Mouse (Mus musculus) adrenal gland, postnatal 36 days (tissue): ENCODE results near the gene Hist1h1d. TPM values are rescaled to one million over a fixed set of nuclear protein-coding genes. Genes with fewer than 3 reads are reported as not detected.
A peak's percentile ranks its signal among the peaks of the same experiment; 100 is the strongest.
"Not testable (repeated sequence)": the region's sequence is repeated elsewhere in the genome, so short reads cannot be mapped to it uniquely, and the experiment has no call there.

Experiments used
- DNase-seq, 2 experiments: peaks; one replicate each; pipeline ENCODE4 v3.0.0; 2021; ENCODE audit warnings: mixed read lengths in 1 of 2
- total RNA-seq, 2 experiments: library from RNA; stranded (reverse); gene quantifications; 2 replicates each; pipeline ENCODE4 v1.2.3; 2021

Hist1h1d gene
- total RNA-seq, 2 experiments from 2014 or later, result 4.5 to 4.9 TPM

DNA sequence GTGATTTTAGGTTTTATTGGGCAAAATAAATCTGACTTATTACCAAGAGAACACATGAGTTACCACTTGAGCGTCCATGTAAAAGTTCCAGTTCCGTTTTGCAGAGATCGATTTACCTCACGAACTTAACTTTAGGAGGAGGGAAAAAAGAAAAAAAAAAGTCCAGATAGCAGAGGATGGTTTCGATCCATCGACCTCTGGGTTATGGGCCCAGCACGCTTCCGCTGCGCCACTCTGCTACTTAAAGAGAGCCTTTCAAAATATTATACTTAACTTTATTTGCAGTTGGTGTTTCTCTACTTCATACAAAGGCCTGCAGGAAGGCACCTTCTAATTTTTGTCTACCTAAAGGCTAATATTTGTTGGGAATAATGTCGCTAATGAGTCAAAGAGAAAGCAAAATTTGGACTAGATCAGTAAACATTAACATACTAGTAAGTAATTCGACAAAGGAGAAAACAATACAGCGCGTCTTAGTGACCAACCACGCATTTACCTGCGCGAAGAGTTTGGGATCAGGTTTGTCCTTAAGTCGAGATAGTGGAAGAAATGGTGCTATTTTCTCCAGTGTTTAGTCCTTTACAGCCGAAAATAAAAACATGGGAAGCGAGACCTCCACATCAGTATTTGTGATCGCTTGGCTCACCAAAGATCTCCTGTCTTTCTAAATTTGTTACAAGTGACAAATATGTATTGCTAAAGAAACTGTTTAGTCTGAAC lies 22.7 kb upstream of the Hist1h1d start:
- peak; percentile 41 to 56 for DNase-seq

GRCm38 (mm10) chr13:23530901-23531875 lies 21.9 kb upstream of the Hist1h1d start, which contains the start of gene Hist1h4h:
TSS of gene Hist1h4h (plus strand) at chr13:23531050.
- peak; percentile 93 to 94 for DNase-seq

DNA sequence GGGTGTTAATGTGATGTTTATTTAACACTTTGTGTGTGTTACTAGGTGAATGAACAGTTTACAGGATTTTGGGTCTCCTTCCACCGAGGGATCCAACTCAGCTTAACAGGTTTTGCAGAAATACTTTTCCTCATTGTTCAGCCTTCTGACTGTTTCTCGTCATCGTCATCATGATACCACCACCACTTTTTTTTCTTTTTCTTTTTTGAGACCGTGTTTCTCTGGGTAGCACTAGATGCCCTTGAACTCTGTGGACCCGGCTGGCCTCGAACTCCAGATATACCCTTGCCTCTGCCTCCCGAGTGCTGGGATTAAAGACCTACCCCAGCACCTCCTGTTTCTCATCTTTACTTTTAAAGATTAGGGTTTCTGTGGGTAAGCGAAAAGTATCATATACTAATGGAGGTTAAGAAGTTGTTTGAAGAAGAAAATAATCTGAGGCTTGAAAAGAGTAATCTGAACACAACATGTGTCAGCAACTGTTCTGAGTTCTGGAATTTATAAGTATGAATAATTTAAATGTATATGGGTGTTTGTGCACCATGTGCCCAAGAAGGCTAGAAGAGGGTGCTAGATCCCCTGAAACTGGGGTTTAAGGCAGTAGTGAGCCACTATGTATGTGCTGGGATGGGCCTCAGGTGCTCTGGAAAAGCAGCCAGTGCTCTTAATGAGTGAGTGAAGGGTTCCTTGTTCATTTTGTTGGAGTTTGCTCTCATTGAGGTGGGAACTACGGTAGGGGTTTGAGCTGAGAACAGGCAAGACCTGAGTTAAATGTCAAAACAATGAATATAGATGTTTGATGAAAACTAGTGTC lies 20.6 kb upstream of the Hist1h1d start:
- no peak for DNase-seq

- DNase-seq, result peak; percentile 61 to 67
Observed at GRCm38 (mm10) chr13:23533560-23534367, 19.3 kb upstream of the Hist1h1d start, which contains the start of gene Hist1h2af. TSS of gene Hist1h2af (plus strand) at chr13:23533906.

DNA sequence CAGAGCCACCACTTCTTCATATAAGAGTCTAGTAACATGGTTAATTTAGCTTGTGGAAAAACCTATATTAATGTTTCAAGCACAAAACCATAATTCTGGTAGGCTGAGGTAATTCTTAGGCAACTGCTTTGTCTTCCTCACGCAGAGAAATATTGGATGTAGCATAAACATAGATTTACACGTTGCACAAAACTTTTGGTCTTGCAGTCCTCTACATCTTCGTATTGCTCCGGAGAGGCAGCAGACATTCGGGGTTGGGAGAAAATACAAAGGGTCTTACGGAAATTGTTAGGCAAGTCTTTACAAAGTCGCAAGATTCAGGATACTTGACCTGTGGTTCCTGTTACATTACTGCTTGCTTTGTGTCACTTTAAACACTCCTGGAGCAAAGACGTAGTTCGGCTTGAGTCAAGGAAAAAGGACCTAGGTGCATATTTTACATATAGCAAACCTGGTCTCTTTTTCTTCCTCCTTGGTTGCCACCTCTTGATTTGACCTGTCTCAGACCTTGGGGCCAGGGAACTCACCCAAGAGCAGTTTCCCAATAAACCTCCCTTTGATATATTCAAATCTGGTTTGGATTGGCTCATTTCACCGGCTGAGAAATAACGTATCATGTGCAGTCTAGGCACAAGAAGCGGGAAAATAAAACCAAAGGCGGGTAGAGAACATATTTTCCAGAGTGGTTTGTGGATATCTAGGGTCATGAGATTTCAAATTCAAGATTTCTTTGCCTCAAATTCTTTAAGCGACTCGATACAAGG lies 18.5 kb upstream of the Hist1h1d start:
- DNase-seq, result peak in 1 of 2 experiments; percentile 16

DNA sequence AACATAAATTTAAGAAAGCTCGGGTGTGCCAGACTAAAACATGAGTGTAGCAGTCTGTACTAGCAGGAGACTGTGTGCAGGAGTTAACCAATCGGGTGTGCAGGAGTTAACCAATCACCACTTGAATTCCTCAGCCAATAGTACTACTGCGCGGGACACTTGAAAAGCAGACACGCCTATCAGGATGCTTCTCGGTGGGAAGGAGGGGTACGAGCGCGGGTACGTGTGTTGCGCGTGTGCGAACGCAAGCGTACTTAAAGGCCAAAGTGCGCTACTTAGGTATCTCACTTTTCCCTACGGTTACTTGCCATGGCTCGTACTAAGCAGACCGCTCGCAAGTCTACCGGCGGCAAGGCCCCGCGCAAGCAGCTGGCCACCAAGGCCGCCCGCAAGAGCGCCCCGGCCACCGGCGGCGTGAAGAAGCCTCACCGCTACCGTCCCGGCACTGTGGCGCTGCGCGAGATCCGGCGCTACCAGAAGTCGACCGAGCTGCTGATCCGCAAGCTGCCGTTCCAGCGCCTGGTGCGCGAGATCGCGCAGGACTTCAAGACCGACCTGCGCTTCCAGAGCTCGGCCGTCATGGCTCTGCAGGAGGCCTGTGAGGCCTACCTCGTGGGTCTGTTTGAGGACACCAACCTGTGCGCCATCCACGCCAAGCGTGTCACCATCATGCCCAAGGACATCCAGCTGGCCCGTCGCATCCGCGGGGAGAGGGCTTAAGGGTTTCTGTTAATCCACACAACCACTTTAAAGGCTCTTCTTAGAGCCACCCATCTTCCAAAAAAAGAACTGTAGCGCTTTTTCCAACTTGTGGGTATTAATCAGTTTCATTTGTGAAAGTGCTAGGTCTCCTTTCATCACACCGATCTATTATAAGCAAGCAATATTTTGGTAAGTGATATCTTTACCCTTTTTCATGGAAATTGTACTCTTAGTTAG lies 17.7 kb upstream of the Hist1h1d start, which contains the start of gene Hist1h3g:
TSS of gene Hist1h3g (plus strand) at position 286 of the 939 bp plus-strand sequence.
- DNase-seq, result peak; percentile 85 to 88

DNA sequence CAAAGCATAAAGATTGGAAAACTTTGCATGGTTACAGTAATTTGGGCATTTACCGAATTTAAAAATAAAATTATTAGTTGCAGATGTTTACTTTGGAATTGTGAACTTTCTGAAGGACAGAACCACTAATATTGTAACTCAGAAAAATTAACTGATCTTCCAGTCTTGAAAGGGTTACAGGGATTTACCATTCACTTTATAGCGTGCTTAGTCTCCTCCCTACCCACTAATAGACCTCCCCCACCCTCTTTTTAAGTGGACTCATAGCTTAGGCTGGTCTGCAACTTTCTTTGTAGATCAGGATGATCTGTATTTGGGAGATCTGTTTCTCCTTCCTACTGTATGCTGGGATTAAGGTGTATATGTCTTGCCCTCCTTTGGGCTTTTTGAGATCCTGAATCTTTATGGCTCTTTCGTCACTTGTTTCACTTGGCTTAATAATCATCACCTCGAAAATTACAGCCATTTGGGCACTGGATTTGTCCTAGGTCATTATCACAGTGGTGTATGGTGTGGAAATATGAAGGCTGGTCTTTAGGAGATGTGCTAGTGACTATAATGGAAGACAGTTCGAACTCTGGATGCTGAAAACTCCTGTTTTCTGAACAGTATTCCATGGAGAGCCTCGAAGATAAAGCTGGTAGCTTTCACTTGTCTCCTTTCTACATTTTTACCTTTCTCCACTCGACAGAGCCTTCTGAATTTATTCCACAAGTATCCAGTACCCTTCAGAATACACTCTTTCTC lies 16.8 kb upstream of the Hist1h1d start:
- DNase-seq, result no peak

- DNase-seq, result no peak
Observed at GRCm38 (mm10) chr13:23537006-23537710, 15.9 kb upstream of the Hist1h1d start.

- no peak for DNase-seq
Observed at GRCm38 (mm10) chr13:23538249-23538648, 14.8 kb upstream of the Hist1h1d start.

GRCm38 (mm10) chr13:23539821-23540220 lies 13.2 kb upstream of the Hist1h1d start:
- DNase-seq, result not testable (repeated sequence)

- no peak for DNase-seq
Observed at GRCm38 (mm10) chr13:23541497-23541896, 11.6 kb upstream of the Hist1h1d start.

- DNase-seq, result not testable (repeated sequence)
Observed at GRCm38 (mm10) chr13:23542225-23542980, 10.7 kb upstream of the Hist1h1d start.

DNA sequence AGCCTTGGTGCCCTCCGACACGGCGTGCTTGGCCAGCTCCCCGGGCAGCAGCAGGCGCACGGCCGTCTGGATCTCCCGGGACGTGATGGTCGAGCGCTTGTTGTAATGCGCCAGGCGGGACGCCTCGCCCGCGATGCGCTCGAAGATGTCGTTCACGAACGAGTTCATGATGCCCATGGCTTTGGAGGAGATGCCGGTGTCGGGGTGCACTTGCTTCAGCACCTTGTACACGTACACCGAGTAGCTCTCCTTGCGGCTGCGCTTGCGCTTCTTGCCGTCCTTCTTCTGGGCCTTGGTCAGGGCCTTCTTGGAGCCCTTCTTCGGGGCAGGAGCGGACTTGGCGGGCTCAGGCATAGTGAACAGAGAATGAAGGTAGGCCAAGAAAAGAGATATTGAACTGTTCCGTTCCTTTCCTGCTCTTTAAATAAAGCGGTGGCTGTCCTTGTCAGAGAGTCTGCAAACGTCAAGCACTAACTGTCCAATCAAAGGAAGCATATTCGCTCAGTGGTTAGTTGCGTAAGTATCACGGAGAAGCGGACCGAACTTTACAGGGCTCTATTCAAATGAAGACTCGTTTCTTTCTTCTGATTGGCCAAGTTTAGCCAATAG lies 10.0 kb upstream of the Hist1h1d start, which contains the start of gene Hist1h2bh:
TSS of gene Hist1h2bh (minus strand) at position 394 of the 609 bp plus-strand sequence.
- peak; percentile 59 to 71 for DNase-seq

DNA sequence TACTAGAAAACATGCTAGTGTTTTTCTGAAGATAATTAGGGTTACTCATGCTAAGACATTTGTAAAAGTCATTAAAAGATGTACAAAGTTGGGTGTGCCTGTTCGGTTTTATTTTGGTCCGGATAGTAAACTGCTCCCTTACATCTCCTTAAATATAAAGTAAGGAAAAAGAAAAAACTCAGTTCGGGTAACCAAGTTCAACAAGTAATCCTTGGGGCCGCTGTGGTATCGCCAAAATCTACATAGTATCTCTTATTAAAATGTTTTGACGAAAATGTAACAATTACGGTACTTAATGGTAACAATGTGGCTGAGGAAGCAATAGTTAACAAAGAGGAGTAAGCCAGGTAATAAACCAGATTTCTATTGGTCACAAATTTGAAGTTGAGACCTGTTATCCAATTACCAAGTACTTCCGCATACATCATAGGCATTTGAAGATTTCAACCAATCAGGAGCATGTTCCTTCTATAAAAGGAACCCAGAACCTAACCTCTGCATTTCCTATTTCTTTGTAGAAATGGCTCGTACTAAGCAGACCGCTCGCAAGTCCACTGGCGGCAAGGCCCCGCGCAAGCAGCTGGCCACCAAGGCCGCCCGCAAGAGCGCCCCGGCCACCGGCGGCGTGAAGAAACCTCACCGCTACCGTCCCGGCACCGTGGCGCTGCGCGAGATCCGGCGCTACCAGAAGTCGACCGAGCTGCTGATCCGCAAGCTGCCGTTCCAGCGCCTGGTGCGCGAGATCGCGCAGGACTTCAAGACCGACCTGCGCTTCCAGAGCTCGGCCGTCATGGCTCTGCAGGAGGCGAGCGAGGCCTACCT lies 8.9 kb upstream of the Hist1h1d start, which contains the start of gene Hist1h3f:
TSS of gene Hist1h3f (plus strand) at position 88 of the 822 bp plus-strand sequence.
- DNase-seq, result peak; percentile 66 to 70

DNA sequence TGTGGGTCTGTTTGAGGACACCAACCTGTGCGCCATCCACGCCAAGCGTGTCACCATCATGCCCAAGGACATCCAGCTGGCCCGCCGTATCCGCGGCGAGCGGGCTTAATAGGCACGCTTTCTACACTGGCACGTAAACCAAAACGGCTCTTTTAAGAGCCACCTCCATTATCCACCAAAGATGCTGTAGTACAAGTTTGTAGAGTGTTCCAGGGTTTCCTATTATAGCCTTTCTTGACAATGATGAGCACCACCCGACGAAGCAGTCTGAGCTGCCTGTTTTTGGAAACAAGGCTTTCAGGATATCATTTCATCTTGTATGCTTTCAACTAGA lies 8.3 kb upstream of the Hist1h1d start:
- DNase-seq, result peak in 1 of 2 experiments; percentile 19
